Mouse (Mus musculus) heart, postnatal 0 days (tissue): ENCODE data around the gene Acoxl. TPM values are rescaled to one million over a fixed set of nuclear protein-coding genes. Genes with fewer than 3 reads are reported as not detected.

ENCODE experiments used
- ATAC-seq: fragments of 200-750 bp; cut with Nextera tagmentation; 2 replicates; pipeline ENCODE4 v1.8.0; 2017; ENCODE audit warnings: low read depth, moderate number of reproducible peaks, moderate library complexity; ENCODE audit not compliant: insufficient read depth
- DNase-seq: peaks from one replicate; pipeline ENCODE4 v3.0.0-alpha.2; 2016; ENCODE audit warnings: low spot score
- H3K27ac ChIP-seq: fragments of 300-500 bp; sonication (generic); 2 replicates; pipeline ENCODE4 v1.5.1; 2014; ENCODE audit warnings: low read depth, mild to moderate bottlenecking
- H3K27me3 ChIP-seq: fragments of 300-500 bp; sonication (generic); 2 replicates; pipeline ENCODE4 v1.6.1; 2014; ENCODE audit warnings: low read length, mixed read lengths; ENCODE audit not compliant: control insufficient read depth, insufficient read depth
- H3K36me3 ChIP-seq: fragments of 300-500 bp; sonication (generic); replicated peaks from 2 replicates; pipeline ENCODE4 v1.6.1; 2014; ENCODE audit warnings: low read length, mixed read lengths; ENCODE audit not compliant: control insufficient read depth, insufficient read depth
- H3K4me1 ChIP-seq: fragments of 300-500 bp; sonication (generic); 2 replicates; pipeline ENCODE4 v1.6.1; 2014; ENCODE audit warnings: antibody characterized with exemption; ENCODE audit not compliant: control insufficient read depth, insufficient read depth
- H3K4me2 ChIP-seq: fragments of 300-500 bp; sonication (generic); 2 replicates; pipeline ENCODE4 v1.6.1; 2014; ENCODE audit warnings: low read depth, mild to moderate bottlenecking, low read length, moderate library complexity
- H3K4me3 ChIP-seq: fragments of 300-500 bp; sonication (generic); 2 replicates; pipeline ENCODE4 v1.5.1; 2014; ENCODE audit warnings: low read depth, low read length
- H3K9ac ChIP-seq: fragments of 300-500 bp; sonication (generic); replicated peaks from 2 replicates; pipeline ENCODE4 v1.6.1; 2014; ENCODE audit warnings: low read depth, low read length, mixed read lengths
- H3K9me3 ChIP-seq: fragments of 300-500 bp; sonication (generic); replicated peaks from 2 replicates; pipeline ENCODE4 v1.6.1; 2016; ENCODE audit warnings: low read length; ENCODE audit not compliant: control insufficient read depth
- CTCF ChIP-seq: IDR thresholded peaks from 2 replicates; pipeline ENCODE4 v1.5.1; 2016; ENCODE audit warnings: antibody characterized with exemption, control low read depth, low read depth
- EP300 ChIP-seq: IDR thresholded peaks from 2 replicates; pipeline ENCODE4 v1.6.1; 2016; ENCODE audit warnings: antibody characterized with exemption, low read depth
- WGBS: fragments of 180-500 bp; shearing (Covaris S2); extraction: QIAGEN DNeasy Blood & Tissue Kit; methylation state at CpG from one replicate; pipeline ENCODE4 v1.1.7; 2014; 5-methylcytosine and 5-hydroxymethylcytosine counted together
- polyA plus RNA-seq: library from polyadenylated mRNA; unstranded; fragments of >200 nt; fragmentation: Nextera tagmentation; extraction: Ambion mirVana; gene quantifications from 2 replicates; pipeline ENCODE4 v1.2.1, GENCODE M21; 2015
- total RNA-seq: library from RNA; depleted of rRNA; stranded (reverse); fragments of >200 nt; gene quantifications from 2 replicates; pipeline ENCODE4 v1.2.3, GENCODE M21; 2014; ENCODE audit warnings: low replicate concordance

Acoxl gene
- total and polyA plus RNA-seq, 2 experiments from 2014 or later, result 0.37 TPM; not detected in 1

- TF ChIP-seq EP300, result no peak
- TF ChIP-seq CTCF, result no peak
- H3K4me2 ChIP-seq, result no peak overlapping the region
- H3K4me3 ChIP-seq, result no peak overlapping the region
- no peak overlapping the region for H3K9ac ChIP-seq
- ATAC-seq (no peak), DNase-seq (no peak)
- H3K4me1 ChIP-seq, result 0 out of 2 replicates have a peak, but pooled peaks cover 3% of the 10 kb centered on the region
- H3K9me3 ChIP-seq, result no peaks in the 10 kb centered on the region
- H3K36me3 ChIP-seq, result no peaks in the 10 kb centered on the region
- no peak overlapping the region for H3K27ac ChIP-seq
- H3K27me3 ChIP-seq, result no peaks in the 10 kb centered on the region
- WGBS, result 86% methylated on average over 6 of the region's 6 CpGs
Measured at GRCm38 (mm10) chr2:128062756-128063155, 224.1 kb downstream of the Acoxl start.

- H3K4me3 ChIP-seq, result no peak overlapping the region
- DNase-seq (no peak), ATAC-seq (no peak)
- 0 out of 2 replicates have a peak, but pooled peaks cover 3% of the 10 kb centered on the region for H3K4me1 ChIP-seq
- WGBS, result 89% methylated on average over 2 of the region's 2 CpGs
- H3K36me3 ChIP-seq, result no peaks in the 10 kb centered on the region
- TF ChIP-seq CTCF (no peak), EP300 (no peak)
- H3K9ac ChIP-seq, result no peak overlapping the region
- no peaks in the 10 kb centered on the region for H3K27me3 ChIP-seq
- no peak overlapping the region for H3K4me2 ChIP-seq
- no peak overlapping the region for H3K27ac ChIP-seq
- no peaks in the 10 kb centered on the region for H3K9me3 ChIP-seq
Measured at GRCm38 (mm10) chr2:128065013-128065412, 226.3 kb downstream of the Acoxl start.

GRCm38 (mm10) chr2:128065576-128065975 is 226.9 kb downstream of the Acoxl start:
- Histone ChIP-seq H3K9me3 (no peaks in the 10 kb centered on the region), H3K27me3 (no peaks in the 10 kb centered on the region), H3K4me3 (no peak overlapping the region), H3K4me1 (0 out of 2 replicates have a peak, but pooled peaks cover 3% of the 10 kb centered on the region), H3K4me2 (no peak overlapping the region), H3K27ac (no peak overlapping the region), H3K36me3 (no peaks in the 10 kb centered on the region), H3K9ac (no peak overlapping the region)
- WGBS, result 79% methylated on average over 2 of the region's 2 CpGs
- ATAC-seq, result no peak
- DNase-seq, result no peak
- no peak for TF ChIP-seq EP300
- TF ChIP-seq CTCF, result no peak

- no peak for TF ChIP-seq CTCF
- no peak for TF ChIP-seq EP300
- 66% methylated on average over 3 of the region's 3 CpGs for WGBS
- H3K36me3 ChIP-seq, result no peaks in the 10 kb centered on the region
- H3K27ac ChIP-seq, result no peak overlapping the region
- H3K4me2 ChIP-seq, result no peak overlapping the region
- DNase-seq (no peak), ATAC-seq (no peak)
- H3K4me1 ChIP-seq, result no peaks in the 10 kb centered on the region
- H3K4me3 ChIP-seq, result no peak overlapping the region
- no peak overlapping the region for H3K9ac ChIP-seq
- no peaks in the 10 kb centered on the region for H3K9me3 ChIP-seq
- H3K27me3 ChIP-seq, result no peaks in the 10 kb centered on the region
Measured at GRCm38 (mm10) chr2:128067162-128067561, 228.5 kb downstream of the Acoxl start.

GRCm38 (mm10) chr2:128067596-128067995 is 228.9 kb downstream of the Acoxl start:
- Histone ChIP-seq H3K4me1 (no peaks in the 10 kb centered on the region), H3K27ac (no peak overlapping the region), H3K27me3 (no peaks in the 10 kb centered on the region), H3K4me3 (no peak overlapping the region), H3K4me2 (no peak overlapping the region), H3K9me3 (no peaks in the 10 kb centered on the region), H3K9ac (no peak overlapping the region), H3K36me3 (no peaks in the 10 kb centered on the region)
- DNase-seq (no peak), ATAC-seq (no peak)
- 79% methylated on average over 7 of the region's 7 CpGs for WGBS
- TF ChIP-seq CTCF (no peak), EP300 (no peak)

GRCm38 (mm10) chr2:128068176-128068575 is 229.5 kb downstream of the Acoxl start:
- no peak for ATAC-seq

More at GRCm38 (mm10) chr2:128068176-128068575, 229.5 kb downstream of the Acoxl start:
- Histone ChIP-seq H3K4me3 (no peak overlapping the region), H3K9me3 (no peaks in the 10 kb centered on the region), H3K9ac (no peak overlapping the region), H3K27ac (no peak overlapping the region), H3K36me3 (no peaks in the 10 kb centered on the region), H3K4me1 (no peaks in the 10 kb centered on the region), H3K4me2 (no peak overlapping the region), H3K27me3 (no peaks in the 10 kb centered on the region)
- WGBS, result 85% methylated on average over 3 of the region's 4 CpGs
- TF ChIP-seq CTCF, result no peak
- no peak for DNase-seq
